Mouse (Mus musculus) T-helper 1 cell (primary cell): ENCODE measurements around the gene Mtg2.

Experiments
- in situ Hi-C: fragments of 300-600 bp; cut with MboI, MseI; formaldehyde crosslinking; loops from one replicate; pipeline ENCODE4 v1.15.1; 2025; ENCODE audit warnings: high pct_unique_total_duplicates

Mtg2 gene

DNA sequence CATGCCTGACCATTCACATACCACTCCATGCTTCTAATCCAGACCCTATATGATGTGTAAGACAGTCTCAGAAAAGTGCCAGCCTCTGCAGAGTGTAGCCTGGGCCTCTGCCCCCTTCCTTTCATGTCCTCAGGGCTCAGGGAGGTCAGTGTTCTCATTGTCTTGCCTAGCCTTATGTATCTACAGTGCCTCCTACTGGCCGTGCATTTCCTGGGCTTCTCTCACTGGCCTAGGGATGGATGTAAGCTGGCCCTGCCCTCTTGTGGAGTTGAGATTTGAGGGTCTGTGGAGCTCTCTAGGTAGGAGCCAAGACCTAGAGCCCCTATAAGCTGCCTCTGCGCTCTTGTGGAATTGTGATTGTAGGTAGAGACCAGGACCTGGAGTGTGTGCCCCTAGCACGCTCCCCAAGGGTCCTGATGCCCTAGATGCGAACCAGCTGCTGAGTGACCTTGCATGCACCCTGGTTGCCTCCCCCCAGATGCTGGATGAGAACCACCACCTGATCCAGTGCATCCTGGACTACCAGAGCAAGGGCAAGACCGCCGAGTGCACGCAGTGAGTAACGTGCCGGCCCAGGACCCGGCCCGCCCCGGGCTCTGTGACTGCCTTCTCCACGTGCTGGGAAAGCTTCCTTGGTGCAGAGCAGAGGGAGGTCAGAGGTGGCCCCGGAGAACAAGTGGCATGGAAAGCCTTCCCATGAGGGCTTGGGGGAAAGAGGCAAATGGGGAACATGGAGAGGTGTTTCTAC, 18.2 kb upstream of the Mtg2 start:
- in situ Hi-C loops: no loop called here

DNA sequence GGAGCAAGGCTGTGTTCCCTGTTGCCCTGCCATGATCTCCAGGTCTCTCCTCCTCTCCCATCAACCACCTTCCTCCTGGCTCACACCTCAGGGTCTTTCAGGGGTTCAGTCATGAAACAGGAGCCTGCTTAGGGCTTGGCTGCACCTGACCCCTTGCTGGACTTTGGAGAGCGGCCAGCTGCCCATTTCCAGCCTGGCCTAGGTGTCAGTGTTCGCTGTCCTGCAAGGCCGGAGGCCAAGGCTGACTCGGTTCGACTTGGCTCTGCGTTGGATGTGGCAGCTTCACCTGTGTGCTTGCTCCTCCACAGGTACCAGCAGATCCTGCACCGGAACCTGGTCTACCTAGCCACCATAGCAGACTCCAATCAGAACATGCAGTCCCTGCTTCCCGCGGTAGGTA, 17.4 kb upstream of the Mtg2 start:
- in situ Hi-C loops: no loop called here

DNA sequence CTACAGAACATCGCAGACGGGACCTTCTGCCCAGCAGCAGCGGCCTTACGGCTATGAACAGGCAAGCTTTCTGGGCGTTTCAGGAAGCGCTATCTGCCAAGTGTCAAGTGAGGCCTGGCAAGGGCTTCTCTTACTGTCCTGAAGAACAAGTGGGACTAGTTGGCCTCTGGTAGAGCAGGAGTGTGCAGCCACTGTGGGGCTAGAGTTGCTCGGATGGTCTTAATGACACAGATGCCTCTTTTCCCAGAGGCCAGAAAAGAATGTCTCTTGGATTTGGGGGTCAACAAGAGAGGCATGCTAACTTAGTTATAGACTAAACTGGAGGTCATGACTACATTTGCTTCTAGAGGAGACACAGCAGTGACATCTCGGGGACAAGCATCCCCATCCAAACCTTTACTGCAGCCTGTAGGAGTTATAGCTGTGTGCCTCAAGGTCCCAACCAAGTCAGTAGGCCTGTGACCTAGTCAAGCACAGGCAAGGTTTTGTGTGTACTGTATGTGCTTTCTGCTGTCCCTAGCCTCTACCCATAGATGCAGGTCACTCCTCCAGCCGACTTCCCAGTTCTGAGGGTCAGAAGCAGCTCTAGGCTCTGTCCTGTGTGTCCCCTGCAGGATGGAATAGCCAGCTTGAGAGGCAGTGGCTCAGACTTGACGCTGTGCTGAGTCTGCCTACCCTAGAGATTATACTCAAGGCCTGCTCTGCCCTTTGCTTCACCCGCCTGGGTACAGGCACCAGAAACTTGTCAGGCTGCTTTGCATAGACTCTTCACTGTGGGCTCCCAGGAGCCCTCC, 6.9 kb upstream of the Mtg2 start:
- in situ Hi-C loops: no loop called here

DNA sequence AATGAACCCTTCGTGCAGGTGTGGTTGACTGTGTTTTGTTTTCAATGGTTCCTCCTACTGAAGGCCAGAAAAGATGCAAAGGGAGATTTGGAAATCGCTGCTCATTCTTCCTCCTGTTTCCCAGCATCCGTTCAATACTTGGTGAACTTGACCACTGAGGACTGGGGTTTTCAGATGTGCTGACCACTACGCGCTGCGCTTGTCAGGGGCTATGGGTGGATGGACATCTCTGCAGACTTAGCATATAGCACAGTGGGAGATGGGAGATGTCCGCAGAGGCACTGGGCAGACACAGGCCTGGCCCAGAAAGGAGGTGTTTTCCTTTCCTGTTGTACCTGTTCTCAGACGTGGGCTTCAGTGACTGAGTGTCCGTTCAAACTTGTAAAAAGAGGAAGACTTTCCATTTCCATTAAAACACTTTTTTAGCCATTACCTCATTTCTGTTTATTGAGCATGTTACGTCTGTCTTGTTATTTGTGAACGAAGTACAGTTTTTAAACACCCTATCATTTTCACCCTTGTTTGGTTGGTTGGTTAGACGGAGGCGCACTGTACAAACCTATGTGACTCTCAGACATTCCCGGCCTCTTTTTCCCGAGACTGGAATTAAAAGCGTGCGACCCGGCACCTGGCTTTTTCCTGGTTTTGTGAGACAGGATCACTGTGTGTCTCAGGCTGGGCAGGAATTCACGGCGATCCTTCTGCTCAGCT, 463 bp upstream of the Mtg2 start:
- in situ Hi-C loops: no loop called here

DNA sequence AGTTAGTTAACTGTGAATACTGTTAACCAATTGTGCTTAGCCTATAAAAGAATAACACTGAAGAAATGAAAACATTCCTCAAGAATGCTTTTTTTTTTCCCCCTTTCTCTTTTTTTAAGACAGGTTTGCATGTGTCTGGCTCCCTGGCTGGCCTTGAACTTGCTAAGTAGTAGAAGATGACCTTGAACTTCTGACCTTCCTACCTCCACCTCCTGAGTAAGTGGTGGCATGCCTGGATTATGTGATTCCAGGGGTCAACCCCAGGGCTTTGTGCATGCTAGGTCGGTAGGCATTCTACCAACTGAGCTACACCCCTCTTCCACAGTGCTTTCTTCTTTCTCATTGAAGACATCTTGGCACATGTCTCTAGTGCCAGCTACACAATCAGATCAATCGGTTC, 1.3 kb downstream of the Mtg2 start:
- in situ Hi-C loops: no loop called here

DNA sequence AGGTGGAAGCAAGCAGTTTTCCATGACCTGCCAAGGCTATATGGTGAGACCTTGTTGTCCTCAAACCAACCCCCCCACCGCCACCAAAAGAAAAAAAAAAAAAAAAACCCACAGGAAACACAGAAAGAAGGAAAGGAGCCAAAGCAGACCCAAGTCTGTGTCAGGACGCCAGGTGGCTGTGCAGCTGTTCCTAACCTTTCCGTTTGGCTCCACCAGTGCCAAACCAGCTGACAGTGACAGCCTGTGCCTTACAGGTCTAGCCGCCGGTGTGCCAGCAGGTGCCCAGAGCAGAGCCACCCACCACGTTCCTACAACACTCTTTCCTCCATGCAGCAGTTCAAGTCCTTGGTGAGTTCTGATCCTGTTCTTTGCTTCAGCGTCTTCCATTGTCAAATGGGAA, 2.5 kb downstream of the Mtg2 start:
- in situ Hi-C loops: no loop called here

DNA sequence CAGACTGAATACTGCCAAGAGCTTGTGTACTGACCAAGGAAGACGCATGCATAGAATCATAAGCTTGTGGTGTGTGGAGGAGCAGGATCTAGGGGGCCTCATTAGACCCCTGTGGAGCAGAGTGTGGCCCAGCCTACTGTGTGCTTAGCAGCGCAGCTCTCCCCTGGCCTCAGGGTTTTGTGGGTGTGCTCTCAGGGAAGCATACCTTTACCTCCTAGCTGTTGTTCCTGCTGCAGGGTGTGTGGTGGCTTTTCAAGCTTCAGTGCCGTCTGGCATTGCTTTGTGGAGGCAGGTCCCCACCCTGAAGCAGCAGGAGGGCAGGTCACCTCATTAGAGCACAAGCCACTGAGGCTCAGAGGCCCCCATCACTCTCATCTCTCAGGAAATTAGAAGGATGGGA, 7.2 kb downstream of the Mtg2 start:
- in situ Hi-C loops: no loop called here

DNA sequence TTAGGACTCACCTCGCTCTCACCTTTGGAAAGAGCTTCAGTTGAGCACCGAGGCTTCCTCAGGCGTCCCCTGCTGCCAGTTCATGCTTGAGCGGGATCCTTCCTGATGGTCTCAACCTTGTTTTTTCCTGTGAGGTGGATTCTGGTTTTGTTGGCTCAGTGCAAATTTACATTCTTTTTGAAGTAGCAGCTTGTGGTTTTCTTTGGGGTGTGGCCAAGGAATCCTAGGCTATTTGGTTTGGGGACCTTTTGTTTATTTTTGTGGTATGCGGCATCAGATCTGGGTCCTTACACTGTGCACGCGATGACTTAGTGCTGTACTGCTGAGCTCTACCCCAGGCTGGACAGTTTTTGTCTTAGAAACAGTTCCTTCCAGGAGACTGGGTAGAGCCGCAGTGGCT, 10.3 kb downstream of the Mtg2 start:
- in situ Hi-C loops: no loop called here

DNA sequence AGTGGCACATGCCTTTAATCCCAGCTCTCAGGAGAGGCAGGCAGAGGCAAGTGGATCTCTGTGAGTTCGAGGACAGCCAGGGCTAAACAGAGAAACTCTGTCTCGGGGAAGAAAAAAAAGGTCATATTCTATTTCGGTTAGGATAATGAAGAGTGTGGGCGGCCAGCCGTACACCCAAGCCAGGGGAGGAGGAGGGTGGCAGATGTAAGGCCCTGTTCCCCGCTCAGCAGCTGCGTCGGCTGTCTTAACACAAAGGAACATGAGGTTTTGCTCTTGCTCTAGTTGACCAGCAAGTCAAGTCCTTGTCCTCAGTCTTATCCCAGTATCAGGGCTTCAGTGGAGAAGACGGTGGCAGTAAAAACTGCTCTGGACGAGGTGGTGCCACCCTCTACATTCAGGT, 12.7 kb downstream of the Mtg2 start:
- in situ Hi-C loops: no loop called here

DNA sequence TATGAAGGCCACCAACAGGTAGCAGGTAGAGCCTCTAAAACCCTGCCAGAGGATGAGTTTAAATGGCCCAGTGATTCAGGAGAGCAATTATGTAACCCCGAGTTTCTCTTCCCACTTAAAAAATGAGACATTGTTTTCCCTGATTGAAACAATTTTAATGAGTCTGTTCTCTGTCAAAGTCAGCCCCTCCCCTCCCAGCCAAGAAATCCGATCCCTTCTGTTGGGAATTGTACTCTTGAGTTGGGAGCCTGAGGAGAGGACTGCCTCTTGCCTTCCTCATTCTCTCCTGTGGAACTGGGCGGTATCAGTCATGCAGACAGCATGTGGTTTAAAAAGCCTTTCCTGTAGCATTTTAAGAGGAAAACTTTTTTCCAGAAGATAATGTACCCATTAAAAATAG, 14.2 kb downstream of the Mtg2 start:
- in situ Hi-C loops: no loop called here

DNA sequence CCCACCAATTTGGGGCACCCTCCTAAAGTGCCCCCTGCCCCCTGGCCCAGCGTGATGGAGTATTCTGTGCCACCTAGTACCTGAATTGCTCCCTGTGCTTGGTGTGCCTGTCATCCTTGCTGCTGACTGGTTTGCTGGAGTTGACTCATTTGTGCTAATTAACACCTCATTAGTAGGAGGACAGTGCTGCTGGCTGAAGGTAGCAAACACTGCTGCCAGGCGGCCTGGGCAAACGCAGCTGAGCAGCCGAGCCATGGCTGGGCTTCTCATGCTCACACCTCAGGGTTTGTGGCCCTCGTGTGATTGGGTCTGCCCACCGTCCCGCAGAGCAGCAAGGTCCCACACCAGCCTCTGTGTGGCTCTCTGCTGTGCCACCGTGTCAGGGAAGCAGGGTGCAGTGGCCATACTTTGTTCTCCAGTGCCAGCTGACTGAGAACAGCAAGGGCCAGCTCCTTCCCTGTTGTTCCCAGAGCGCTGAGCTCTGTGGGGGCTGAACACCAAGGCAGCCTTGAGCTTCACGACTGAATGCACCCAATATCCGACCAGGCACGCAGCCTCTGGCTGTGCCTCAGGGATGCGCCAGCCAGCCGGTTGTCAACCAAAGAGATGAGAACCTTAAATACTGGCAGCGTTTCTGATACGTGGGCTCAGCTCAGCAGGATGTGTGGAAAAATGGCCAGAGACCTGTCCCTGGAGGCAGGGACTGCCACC, 15.7 kb downstream of the Mtg2 start:
- in situ Hi-C loops: no loop called here

DNA sequence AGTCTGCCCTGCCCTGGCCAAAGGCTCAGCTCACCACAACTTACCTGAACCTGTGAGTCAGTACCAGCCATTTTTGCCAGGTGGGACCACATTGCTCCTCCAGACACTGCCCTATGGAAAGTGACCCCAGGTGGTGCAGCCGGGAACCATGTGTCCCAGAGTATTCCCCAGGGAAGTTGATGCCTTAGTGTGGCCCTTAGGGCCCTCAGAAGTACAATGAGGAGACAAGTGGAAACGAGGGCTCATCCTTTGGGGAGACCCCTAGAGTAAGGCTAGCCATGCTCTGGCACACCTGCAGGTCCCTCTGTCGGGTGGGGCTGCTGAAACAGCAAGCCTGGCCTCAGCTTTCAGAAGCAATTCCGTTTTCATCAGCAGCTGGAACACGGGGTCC, 16.2 kb downstream of the Mtg2 start:
- in situ Hi-C loops: no loop called here

DNA sequence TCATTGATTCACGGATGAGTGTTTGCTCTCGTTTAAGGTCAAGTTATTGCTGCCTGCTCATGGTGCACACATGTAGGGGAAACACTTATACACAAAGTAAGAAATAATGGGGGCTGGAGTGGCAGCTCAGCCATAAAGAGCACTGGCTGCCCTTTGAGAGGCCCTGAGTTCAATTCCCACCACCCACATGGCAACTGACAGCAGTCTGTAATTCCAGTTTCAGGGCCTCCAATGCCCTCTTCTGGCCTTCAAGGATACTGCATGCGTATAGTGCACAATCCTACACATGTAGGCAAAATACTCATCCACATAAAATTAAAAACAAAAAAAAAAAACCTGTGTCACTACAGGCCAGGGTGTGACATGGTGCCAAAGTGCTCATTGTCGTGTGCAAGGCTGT, 17.1 kb downstream of the Mtg2 start:
- in situ Hi-C loops: no loop called here

DNA sequence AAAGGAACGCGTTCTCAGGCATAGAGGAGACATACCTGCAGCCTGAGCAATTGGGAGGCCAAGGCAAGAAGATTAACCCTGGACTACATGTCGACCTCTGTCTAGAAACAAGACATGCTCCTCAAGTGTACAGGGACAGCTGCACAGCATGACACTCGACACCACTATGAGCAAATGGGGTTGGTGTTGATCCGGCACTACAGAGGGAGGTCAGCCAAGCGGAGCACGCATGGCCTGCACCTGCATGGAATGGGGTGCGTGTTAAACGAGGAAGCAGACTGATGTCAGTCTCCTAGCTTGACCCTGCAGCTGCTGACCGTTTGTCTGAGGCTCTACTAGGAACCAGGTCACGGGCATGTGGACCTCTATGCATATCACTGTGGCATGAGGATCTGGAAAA, 19.9 kb downstream of the Mtg2 start:
- in situ Hi-C loops: no loop called here

DNA sequence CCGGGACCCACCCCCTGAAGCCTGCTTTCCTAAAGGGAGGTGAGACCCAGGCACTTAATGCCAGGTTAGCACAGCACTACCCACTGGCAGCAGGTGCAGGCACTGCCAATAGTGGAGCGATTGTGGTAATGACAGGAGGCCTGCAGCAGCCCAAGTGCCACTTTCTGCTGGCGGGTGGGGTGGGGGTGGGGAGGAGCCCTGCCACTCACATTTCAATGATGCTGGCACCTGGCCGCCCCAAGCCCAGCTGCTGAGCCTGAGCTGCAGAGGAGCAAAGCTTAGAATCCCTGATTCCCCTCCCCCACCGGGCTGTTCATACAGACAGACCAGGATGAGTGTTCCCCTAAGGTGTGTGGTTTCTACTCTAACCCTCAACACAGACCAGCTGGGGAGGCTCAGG, 25.3 kb downstream of the Mtg2 start:
- in situ Hi-C loops: no loop called here

DNA sequence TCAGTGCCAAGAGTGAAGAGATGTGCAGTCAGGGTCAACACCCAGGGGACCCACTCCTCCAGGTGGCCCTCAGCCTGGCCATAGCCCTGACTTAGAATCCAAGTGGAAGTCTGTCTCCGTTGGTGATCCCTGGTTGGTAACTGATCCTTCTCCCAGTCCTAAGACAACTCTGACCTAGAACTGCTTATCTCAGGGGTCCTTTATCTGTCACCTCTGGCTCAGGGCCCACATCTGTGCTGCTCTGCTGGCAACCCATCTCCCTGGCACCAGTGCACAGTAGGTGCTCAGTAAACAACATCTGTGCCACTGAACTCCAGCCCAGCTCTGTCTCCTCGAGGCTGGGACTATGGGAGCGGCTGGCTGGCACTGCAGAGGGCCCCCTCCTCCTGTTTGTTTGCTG, 27.2 kb downstream of the Mtg2 start:
- in situ Hi-C loops: no loop called here

DNA sequence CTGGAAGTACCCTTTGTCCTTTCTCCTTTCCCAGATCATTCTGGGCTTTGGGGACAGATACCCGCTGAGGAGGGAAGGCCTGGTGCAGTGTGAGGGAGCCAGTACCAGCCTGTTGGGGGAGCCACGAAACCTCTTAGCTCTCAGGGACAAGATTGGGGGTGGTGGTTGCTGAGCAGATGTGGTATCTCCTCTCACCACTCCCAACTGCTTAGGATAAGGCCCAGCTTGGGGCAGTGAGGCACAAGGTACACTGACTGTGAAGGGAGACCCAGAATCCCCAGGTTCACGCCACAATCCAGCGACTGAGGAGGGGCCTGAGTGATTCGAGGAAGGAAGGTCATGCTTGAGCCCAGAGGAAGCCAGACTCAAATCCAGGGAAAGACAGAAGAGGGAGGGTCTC, 27.8 kb downstream of the Mtg2 start:
- in situ Hi-C loops: no loop called here

DNA sequence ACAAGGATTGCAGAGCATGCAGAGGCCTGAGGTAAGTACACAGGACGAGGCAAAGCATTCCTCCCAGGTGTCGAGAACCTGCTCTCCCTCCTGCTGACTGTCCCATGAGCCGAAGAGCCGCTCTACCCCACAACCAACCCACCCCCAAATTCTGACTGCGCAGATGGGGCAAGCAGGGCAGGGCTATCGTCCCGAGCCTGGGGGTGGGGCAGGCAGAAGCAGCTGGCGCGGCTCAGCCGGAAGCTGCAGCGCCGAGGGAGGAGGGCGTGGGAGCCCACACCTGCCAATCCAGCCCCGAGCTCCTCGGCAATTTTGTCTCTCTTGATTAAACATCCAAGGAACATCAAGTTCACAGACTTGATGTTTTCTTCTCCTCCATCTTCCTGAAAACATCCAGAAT, 29.1 kb downstream of the Mtg2 start:
- in situ Hi-C loops: no loop called here

DNA sequence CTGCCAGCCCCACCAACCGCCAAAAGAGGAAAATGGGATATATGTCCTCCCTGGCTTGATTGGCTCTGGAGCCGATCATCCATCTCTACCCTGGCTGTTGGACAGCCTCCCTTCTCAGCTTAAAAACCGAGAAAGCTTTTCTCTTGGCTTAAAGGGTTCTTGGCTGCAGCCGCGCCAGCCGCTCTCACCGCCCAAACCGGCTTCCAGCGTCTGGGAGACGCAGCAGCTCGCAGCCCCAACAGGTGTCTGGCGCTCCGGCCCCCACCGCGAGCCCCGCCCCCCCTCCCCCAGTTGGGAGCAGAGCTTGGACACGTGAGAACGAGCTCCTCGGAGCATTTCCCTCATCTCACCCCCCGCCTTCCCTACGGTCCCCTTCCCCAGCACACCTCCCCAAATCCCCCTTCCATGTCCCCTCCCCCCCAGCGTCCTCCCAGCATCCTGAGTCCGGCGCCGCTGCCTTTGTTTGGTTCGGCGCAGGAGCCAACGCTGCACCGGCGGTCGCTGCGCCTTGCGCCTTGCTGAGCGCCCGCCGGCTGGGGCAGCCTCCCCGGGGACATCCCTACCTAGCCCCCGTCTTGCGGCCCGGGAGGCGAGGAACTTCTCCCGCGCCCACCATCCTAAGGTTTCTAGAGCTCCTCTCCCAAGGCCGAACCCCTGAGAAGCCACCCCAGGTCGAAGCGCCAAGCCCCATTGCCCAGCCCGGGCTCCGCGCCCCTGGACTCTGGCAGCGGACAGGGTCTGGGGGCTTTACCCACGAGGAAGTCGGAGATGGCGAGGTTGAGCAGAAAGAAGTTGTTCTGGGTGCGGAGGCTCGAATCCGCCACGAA, 33.0 kb downstream of the Mtg2 start:
- in situ Hi-C loops: no loop called here

DNA sequence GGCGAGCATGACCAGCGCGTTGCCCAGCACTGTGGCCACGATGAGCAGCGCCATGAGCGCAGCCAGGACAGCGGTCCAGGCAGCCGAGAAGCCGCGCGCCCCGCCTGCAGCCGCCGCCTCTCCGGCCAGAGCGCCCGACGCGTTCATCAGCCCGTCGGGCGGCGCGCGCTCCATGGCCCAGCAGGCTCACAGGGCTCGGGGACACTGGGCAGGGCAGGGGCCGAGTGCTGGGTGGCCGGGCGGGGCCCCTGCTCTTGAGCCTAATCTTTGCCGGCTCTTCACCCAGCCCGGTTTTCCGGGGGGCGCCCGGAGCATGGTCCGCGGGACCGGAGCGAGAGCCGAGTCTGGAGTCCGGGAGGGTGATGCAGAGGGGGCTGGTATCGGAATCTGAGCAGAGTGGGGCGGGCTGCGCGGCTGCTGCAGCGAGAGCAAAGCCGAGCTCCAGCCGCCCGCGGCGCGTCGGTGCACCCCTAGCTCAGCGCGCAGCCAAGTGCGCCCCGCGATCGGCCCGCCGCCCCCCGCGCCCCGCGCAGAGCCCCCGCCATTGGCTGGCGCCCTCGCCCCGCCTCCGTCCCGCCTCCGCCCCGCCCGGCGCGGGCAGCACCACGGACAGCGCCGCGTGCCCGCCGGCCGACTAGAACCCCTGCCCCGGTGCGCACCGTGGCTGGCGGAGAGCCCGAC, 33.7 kb downstream of the Mtg2 start, which contains the start of gene Hrh3:
Gene Hrh3, minus strand, starts transcription at position 511 of the 681 bp plus-strand sequence.
- in situ Hi-C loops: no loop called here
